Mouse (Mus musculus): ENCODE data around the gene Cst9. TPM values are rescaled to one million over a fixed set of nuclear protein-coding genes. Genes with fewer than 3 reads are reported as not detected.

Gene Cst9
- polyA plus RNA-seq, 1 experiment from 2014 or later, result not detected

- no peak overlapping the region for H3K9ac ChIP-seq (ENCODE audit: low read depth, low read length)
- H3K27me3 ChIP-seq (replicated peaks; ENCODE audit: control insufficient read depth, insufficient read depth, low read length), result no peaks in the 10 kb centered on the region
- TF ChIP-seq CTCF (IDR thresholded peaks at IDR 0.05; ENCODE audit: low read depth), result no peak
- no peak overlapping the region for H3K4me2 ChIP-seq (replicated peaks; ENCODE audit: low read depth)
- no peak for ATAC-seq
- H3K4me1 ChIP-seq (replicated peaks; ENCODE audit: control insufficient read depth, insufficient read depth, low read length), result no peaks in the 10 kb centered on the region
- H3K4me3 ChIP-seq (ENCODE audit: low read depth, low read length), result no peak overlapping the region
- H3K27ac ChIP-seq (ENCODE audit: low read depth, low read length), result no peak overlapping the region
- H3K9me3 ChIP-seq (ENCODE audit: control insufficient read depth), result no peaks in the 10 kb centered on the region
- no peaks in the 10 kb centered on the region for H3K36me3 ChIP-seq (ENCODE audit: control insufficient read depth, insufficient read depth)
Measured at GRCm38 (mm10) chr2:148861693-148862092, 26.7 kb downstream of the Cst9 start.

- Histone ChIP-seq H3K9ac (ENCODE audit: low read depth, low read length) (no peak within 1 kb of the TSS), H3K4me2 (replicated peaks; ENCODE audit: low read depth) (no peak within 1 kb of the TSS), H3K27ac (ENCODE audit: low read depth, low read length) (no peak within 1 kb of the TSS), H3K4me1 (replicated peaks; ENCODE audit: control insufficient read depth, insufficient read depth, low read length) (no peaks in the 10 kb centered on the region), H3K4me3 (ENCODE audit: low read depth, low read length) (no peak within 1 kb of the TSS), H3K36me3 (ENCODE audit: control insufficient read depth, insufficient read depth) (no peaks in the 10 kb centered on the region), H3K27me3 (replicated peaks; ENCODE audit: control insufficient read depth, insufficient read depth, low read length) (no peaks in the 10 kb centered on the region), H3K9me3 (ENCODE audit: control insufficient read depth) (no peaks in the 10 kb centered on the region)
- no peak for TF ChIP-seq CTCF (IDR thresholded peaks at IDR 0.05; ENCODE audit: low read depth)
- WGBS, result 46% methylated on average over 2 of the region's 2 CpGs
- no peak for ATAC-seq
Measured at GRCm38 (mm10) chr2:148864966-148865365, 30.0 kb downstream of the Cst9 start, which contains the start of gene 9230104L09Rik. Gene 9230104L09Rik, minus strand, starts transcription at chr2:148865038.

GRCm38 (mm10) chr2:148868959-148869358 lies 34.0 kb downstream of the Cst9 start:
- no peaks in the 10 kb centered on the region for H3K9me3 ChIP-seq (ENCODE audit: control insufficient read depth)
- no peak overlapping the region for H3K27ac ChIP-seq (ENCODE audit: low read depth, low read length)
- TF ChIP-seq CTCF (IDR thresholded peaks at IDR 0.05; ENCODE audit: low read depth), result no peak
- no peaks in the 10 kb centered on the region for H3K4me1 ChIP-seq (replicated peaks; ENCODE audit: control insufficient read depth, insufficient read depth, low read length)
- no peak overlapping the region for H3K4me2 ChIP-seq (replicated peaks; ENCODE audit: low read depth)
- no peak for ATAC-seq
- H3K9ac ChIP-seq (ENCODE audit: low read depth, low read length), result no peak overlapping the region
- 62% methylated on average over 1 of the region's 1 CpGs for WGBS
- no peak overlapping the region for H3K4me3 ChIP-seq (ENCODE audit: low read depth, low read length)
- H3K27me3 ChIP-seq (replicated peaks; ENCODE audit: control insufficient read depth, insufficient read depth, low read length), result no peaks in the 10 kb centered on the region
- peaks cover 12% of the 10 kb centered on the region; the same call in 1 of the 2 replicates for H3K36me3 ChIP-seq (ENCODE audit: control insufficient read depth, insufficient read depth)

GRCm38 (mm10) chr2:148870526-148870925 lies 35.6 kb downstream of the Cst9 start:
- Histone ChIP-seq H3K27me3 (replicated peaks; ENCODE audit: control insufficient read depth, insufficient read depth, low read length) (no peaks in the 10 kb centered on the region), H3K9ac (ENCODE audit: low read depth, low read length) (no peak overlapping the region), H3K4me3 (ENCODE audit: low read depth, low read length) (no peak overlapping the region), H3K27ac (ENCODE audit: low read depth, low read length) (no peak overlapping the region), H3K4me1 (replicated peaks; ENCODE audit: control insufficient read depth, insufficient read depth, low read length) (no peaks in the 10 kb centered on the region), H3K4me2 (replicated peaks; ENCODE audit: low read depth) (no peak overlapping the region), H3K36me3 (ENCODE audit: control insufficient read depth, insufficient read depth) (peaks cover 12% of the 10 kb centered on the region; the same call in 1 of the 2 replicates), H3K9me3 (ENCODE audit: control insufficient read depth) (no peaks in the 10 kb centered on the region)
- TF ChIP-seq CTCF (IDR thresholded peaks at IDR 0.05; ENCODE audit: low read depth), result no peak
- no peak for ATAC-seq
- WGBS, result 82% methylated on average over 3 of the region's 3 CpGs

GRCm38 (mm10) chr2:148872860-148873259 lies 37.9 kb downstream of the Cst9 start:
- no peaks in the 10 kb centered on the region for H3K4me1 ChIP-seq (replicated peaks; ENCODE audit: control insufficient read depth, insufficient read depth, low read length)
- no peaks in the 10 kb centered on the region for H3K9me3 ChIP-seq (ENCODE audit: control insufficient read depth)
- no peak overlapping the region for H3K27ac ChIP-seq (ENCODE audit: low read depth, low read length)
- ATAC-seq, result no peak
- 44% methylated on average over 4 of the region's 4 CpGs for WGBS
- H3K9ac ChIP-seq (ENCODE audit: low read depth, low read length), result 0 out of 2 replicates have a peak overlapping the region, but pooled peaks have one; percentile 7
- H3K27me3 ChIP-seq (replicated peaks; ENCODE audit: control insufficient read depth, insufficient read depth, low read length), result no peaks in the 10 kb centered on the region
- TF ChIP-seq CTCF (IDR thresholded peaks at IDR 0.05; ENCODE audit: low read depth), result no peak
- no peak overlapping the region for H3K4me3 ChIP-seq (ENCODE audit: low read depth, low read length)
- peaks cover 12% of the 10 kb centered on the region; the same call in 1 of the 2 replicates for H3K36me3 ChIP-seq (ENCODE audit: control insufficient read depth, insufficient read depth)
- H3K4me2 ChIP-seq (replicated peaks; ENCODE audit: low read depth), result peak overlapping the region; percentile 89

- Histone ChIP-seq H3K9ac (ENCODE audit: low read depth, low read length) (peak overlapping the region; percentile 59; the same call in 1 of the 2 replicates), H3K36me3 (ENCODE audit: control insufficient read depth, insufficient read depth) (peaks cover 12% of the 10 kb centered on the region; the same call in 1 of the 2 replicates), H3K4me3 (ENCODE audit: low read depth, low read length) (peak overlapping the region; percentile 78), H3K27me3 (replicated peaks; ENCODE audit: control insufficient read depth, insufficient read depth, low read length) (no peaks in the 10 kb centered on the region), H3K9me3 (ENCODE audit: control insufficient read depth) (no peaks in the 10 kb centered on the region), H3K4me1 (replicated peaks; ENCODE audit: control insufficient read depth, insufficient read depth, low read length) (no peaks in the 10 kb centered on the region), H3K4me2 (replicated peaks; ENCODE audit: low read depth) (peak overlapping the region; percentile 89), H3K27ac (ENCODE audit: low read depth, low read length) (no peak overlapping the region)
- ATAC-seq, result no peak
- no peak for TF ChIP-seq CTCF (IDR thresholded peaks at IDR 0.05; ENCODE audit: low read depth)
- WGBS, result 32% methylated on average over 3 of the region's 3 CpGs
Measured at GRCm38 (mm10) chr2:148874224-148874616, 39.3 kb downstream of the Cst9 start.

All from intestine, postnatal 0 days (tissue).